Mouse (Mus musculus): ENCODE results near the gene Neurl4.
"Not testable (repeated sequence)": the region's sequence is repeated elsewhere in the genome, so short reads cannot be mapped to it uniquely, and the experiment has no call there.

Neurl4 gene

DNA sequence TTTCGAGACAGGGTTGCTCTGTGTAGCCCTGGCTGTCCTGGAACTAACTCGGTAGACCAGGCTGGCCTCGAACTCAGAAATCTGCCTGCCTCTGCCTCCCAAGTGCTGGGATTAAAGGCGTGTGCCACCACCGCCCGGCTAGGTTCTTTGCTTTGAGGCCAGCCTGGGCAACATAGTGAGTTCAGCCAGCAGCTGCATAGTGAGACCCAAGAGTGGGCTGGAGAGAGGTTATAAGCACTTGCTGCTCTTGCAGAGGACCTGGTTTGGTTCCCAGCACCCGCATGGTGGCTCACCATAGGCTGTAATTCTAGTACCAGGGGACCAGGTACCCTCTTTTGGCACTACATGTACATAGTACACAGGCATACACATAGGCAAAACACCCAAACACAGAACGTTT, 29.3 kb downstream of the Neurl4 start:
- not testable (repeated sequence) for DNase-seq (ENCODE audit: inconsistent age in 2 of 2, low spot score in 1 of 2)

DNA sequence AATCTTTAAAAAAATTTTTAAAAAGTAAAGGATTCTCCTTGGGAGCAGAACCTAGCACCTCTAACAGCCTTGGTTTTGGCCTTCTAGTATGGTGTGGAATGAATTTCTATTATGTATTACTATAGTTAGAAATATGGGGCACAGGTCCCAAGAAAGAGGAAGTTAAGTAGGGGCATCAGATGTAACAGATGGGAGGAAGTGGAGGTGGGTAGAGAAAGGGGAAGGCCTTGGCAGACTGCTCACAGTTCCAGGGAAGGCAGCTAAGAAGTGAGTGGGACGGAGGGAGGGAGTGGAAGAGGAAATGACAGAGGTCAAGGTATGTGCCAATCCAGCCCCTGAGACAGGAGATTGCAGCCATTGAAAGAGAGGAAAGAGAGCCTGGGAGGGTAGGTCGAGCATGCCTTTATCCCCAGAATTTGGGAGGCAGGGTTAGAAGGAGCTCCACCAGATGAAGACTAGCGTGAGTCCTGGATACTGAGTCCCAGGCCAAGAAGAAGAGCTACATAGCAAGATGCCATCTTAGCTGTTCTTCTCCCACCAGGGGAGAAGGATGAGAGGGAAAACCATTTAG, 30.2 kb downstream of the Neurl4 start:
- peak in 1 of 2 experiments; percentile 22 for DNase-seq (ENCODE audit: inconsistent age in 2 of 2, low spot score in 1 of 2)

DNA sequence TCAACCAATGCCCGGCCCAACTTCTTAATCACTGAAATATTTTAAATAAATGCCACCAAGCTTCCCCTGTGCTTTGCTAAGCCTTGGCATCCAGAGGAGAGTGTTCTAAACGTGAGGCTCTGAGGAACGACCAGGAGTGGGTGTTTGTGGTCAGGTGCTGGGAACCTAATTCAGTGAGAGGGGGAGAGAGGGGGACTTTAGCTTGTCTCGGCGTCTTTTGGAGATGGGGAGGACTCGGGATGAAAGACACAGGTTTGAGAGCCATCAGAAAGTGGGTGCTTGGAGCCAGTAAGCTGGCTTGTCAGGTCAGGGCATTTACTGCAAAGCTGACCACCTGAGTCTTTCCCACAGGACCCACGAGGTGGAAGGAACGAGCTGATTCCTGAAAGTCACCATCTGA, 30.9 kb downstream of the Neurl4 start:
- DNase-seq (ENCODE audit: inconsistent age in 2 of 2, low spot score in 1 of 2) = no peak

DNA sequence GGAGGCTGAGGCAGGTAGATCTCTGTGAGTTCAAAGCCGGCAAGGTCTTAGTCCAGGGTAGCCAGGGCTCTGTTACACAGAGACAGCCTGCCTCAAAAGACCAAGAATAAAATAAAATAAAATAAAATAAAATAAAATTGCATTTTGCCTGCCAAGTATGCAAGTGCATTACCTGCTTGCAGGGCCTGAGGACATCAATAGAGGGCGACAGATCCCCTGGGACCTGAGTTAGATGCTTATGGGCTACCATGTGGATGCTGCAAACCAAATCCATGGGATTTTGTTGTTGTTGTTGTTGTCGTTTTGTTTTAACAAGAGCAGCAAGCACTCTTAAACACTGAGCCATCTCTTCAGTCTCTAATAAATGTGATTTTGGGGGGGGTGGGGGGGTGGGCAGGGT, 31.4 kb downstream of the Neurl4 start:
- no peak for DNase-seq (ENCODE audit: inconsistent age in 2 of 2, low spot score in 1 of 2)

DNA sequence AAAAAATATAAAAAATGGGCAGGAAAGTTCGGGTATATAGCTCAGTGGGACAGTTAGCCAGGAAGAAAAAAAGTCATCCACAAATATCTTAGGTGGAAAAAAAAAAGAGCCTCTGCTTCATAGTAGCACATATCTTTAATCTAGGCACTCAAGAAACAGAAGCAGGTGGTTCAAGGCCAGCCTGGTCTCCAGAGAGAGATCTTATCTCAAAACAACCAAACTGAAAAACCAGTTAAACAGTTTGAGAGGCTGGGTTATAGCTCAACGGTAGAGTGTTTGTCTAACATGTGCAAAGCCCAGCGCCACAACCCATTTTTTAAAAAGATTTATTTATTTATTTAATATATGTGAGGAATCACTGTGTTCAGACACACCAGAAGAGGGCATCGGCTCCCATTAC, 32.2 kb downstream of the Neurl4 start:
- DNase-seq (ENCODE audit: inconsistent age in 2 of 2, low spot score in 1 of 2) = no peak

DNA sequence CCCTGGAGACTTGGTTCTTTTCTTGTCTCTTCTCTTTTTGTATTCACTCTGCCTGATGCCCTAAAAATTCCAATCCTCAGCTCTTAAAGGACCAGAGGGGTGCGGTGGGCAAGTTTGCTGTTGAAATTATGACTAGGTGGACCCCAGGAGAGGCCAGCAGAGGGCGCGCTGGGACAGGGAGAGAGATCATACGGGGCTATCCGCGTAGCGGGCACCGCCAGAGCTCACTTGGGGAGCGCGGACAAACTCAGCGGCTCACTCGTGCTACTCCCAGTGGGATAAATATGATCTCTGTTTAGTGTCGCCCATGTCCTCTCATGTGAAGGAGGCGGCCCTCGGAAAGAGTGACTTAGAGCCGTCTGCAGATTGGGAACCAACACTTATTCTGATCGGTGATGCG, 33.3 kb downstream of the Neurl4 start:
- peak; percentile 89 to 97 for DNase-seq (ENCODE audit: inconsistent age in 2 of 2, low spot score in 1 of 2)

DNA sequence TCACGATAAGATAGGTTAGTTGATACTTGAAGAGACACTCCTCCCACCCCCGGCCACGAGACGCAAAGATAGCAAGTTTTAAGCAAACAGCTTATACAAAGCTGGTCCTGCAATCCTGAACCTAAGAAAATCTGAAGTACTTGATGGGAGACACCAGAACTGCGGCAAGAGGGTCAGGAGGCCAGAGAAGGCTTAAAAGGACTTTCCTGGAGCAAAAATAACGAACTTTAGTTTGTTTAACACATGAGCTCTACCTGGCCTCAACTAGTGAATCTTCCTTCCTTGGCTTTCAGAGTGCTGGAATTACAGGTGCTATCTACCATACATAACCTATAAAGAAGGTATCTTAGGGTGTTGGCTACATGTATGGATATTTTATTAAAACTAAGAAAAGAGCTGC, 33.8 kb downstream of the Neurl4 start:
- no peak for DNase-seq (ENCODE audit: inconsistent age in 2 of 2, low spot score in 1 of 2)

DNA sequence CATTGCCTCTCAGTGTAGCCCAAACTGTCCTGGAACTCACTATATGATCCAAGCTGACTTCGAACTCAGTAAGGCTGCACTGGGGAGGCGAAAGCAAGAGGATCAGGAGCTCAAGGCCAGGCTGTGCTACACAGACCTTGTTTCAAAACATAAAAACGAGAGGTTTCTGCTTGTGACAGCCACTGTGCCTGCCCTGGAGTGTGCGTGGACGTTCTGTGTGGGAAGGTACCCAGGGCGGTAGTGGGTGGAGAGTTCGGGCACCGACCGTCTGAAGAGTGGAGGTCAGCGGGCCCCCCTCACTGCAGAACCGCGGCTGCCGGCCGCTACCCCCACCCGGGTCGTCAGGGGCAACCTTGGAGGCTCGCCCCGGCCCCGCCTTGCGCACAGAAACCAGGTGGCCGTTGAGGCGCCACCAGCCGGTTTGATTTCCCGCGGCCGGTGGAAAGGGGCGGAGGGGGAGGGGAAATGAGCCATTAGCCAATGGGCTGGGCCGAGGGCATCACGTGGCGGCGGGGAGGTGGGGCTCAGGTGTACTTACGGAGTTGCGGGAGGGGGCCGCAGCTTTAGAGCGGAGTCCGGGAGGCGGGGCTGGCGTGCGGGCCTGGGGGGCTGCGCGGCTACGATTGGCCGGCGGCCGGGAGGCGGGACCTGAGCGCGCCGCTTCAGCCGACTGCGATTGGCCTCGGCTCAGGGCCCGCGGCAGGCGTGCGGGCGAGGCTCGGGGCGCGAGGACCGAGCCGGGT, 34.4 kb downstream of the Neurl4 start, which contains the start of gene Ybx2:
Gene Ybx2 (plus strand): TSS at position 660 of the 743 bp plus-strand sequence.
- DNase-seq (ENCODE audit: inconsistent age in 2 of 2, low spot score in 1 of 2) = peak; percentile 88 to 95

DNA sequence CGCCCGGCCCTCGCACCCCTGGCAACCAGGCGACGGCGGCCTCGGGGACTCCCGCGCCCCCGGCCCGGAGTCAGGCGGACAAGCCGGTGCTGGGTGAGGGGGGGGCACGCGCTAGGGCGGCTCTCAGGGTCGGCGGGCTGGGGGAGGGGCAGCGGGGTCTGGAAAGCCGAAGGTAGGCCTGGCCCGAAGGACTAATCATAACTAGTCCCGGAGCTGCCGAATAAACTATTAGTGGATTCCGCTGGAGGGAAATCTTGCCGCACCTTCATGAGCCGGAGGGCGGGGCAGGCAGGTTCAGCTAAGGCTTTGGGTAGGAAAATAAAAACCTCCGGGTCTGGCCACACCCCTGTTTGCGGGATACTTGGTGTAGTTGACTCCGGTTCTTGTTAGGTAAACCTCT, 35.3 kb downstream of the Neurl4 start:
- DNase-seq (ENCODE audit: inconsistent age in 2 of 2, low spot score in 1 of 2) = peak in 1 of 2 experiments; percentile 56

DNA sequence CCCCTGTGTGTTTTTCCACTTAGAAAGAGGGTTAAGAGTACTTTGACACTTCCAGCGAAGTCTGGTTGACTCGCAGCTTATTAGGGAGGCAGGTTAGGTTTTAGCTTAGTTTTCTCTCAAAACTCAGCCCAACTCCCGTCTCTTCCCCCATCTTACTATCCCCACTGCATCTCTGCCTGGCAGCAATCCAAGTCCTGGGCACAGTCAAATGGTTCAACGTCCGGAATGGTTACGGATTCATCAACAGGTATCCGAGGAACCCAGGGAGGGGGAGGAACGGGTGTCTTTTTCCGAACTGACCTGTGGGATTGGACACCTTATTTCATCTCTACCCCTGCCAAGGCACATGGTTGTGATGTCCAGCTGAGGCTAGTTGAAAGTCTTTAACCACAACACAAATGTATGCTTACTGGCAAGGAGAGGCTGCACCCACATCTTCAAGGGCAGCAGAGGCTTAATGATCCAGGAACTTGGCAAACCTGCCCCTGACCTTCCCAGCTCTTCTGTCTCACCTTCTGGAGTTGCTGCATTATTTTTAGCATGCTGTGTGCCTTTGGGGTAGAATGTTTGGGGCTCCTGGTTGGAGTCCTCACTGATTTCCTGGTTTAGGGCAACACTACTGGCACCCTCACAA, 36.0 kb downstream of the Neurl4 start:
- peak in 1 of 2 experiments; percentile 65 for DNase-seq (ENCODE audit: inconsistent age in 2 of 2, low spot score in 1 of 2)

DNA sequence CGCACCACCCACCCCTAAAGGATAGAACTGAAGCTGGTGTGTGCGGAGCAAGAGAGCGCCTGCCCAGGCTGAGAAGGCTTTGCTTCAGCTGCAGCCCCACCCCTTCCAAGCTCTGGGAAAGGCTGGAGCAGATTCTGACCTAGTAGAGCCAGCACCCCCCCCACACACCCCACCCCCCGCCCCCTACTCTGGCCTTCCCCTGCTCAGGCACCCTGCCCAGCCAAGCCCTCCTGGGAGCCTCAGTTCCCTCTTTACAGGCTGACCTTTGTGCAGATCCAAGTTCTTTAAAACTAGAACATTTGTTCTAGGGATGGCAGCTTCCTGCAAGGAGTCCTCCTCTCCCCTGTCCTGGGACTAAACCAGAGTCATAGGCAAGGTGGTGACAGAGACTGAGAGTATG, 36.5 kb downstream of the Neurl4 start:
- DNase-seq (ENCODE audit: inconsistent age in 2 of 2, low spot score in 1 of 2) = peak in 1 of 2 experiments; percentile 65

DNA sequence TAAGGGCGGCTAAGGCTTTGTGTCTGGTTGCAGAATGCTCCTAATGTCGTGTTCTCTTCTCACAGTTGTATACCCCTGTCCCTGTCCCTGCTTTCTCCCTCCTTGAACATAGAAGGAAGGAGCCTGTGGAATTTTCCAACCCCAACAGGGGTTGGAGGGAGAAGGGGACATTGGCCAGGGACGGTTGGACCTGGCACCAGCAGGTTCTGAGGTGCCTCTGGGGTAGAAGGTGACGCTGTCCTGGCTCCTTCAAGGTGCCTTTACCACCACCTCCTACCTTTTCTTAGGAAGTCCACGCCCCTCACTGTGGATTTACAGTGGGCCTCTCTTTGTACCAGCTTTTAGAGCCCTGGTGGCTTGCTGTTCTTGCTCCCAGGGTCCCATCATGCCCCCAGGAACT, 37.0 kb downstream of the Neurl4 start:
- DNase-seq (ENCODE audit: inconsistent age in 2 of 2, low spot score in 1 of 2) = no peak

DNA sequence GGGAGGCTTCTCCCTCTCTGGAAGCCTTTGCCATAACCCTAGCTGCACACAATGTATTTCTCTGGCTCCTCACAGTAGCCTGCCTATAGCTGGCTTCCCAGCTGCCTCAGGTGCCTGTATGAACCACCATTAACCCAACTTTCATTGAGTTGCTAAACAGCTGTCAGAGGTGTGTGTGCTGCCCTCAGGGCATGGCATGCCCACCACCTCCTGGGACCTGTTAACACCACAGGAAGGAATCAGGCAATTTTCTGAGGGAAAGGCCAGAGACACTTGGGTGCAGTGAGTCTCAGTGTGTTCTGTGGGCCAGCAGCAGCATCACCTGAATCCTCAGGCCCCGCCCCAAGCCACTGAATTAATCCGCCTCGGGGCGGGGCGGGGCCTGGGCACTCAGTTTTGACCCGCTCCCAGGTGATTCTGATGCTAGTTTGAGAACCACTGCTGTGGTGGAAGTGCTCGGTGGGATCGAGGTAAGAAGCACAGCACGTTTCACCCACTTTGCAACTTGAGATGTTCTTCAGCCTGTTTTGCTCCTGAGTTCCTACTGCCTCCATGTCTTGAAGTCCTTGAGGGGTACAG, 37.6 kb downstream of the Neurl4 start:
- DNase-seq (ENCODE audit: inconsistent age in 2 of 2, low spot score in 1 of 2) = peak in 1 of 2 experiments; percentile 28

DNA sequence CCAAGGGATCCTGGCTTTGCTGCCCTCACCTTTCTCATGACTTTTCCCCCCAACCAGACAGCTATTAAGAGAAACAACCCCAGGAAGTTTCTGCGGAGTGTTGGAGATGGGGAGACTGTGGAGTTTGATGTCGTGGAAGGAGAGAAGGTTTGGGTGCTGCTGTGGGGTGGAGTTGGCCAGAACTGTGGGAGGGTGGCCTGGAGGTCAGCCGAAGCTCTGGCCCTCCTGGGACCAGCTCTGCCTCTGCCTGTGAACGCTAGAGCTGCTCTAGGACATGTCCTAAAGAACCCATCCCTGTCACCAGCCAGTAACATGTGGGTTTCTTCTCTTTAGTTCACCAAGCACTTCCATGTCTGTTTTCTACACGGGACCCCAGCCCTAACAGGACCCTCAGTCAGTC, 38.3 kb downstream of the Neurl4 start:
- peak in 1 of 2 experiments; percentile 33 for DNase-seq (ENCODE audit: inconsistent age in 2 of 2, low spot score in 1 of 2)

DNA sequence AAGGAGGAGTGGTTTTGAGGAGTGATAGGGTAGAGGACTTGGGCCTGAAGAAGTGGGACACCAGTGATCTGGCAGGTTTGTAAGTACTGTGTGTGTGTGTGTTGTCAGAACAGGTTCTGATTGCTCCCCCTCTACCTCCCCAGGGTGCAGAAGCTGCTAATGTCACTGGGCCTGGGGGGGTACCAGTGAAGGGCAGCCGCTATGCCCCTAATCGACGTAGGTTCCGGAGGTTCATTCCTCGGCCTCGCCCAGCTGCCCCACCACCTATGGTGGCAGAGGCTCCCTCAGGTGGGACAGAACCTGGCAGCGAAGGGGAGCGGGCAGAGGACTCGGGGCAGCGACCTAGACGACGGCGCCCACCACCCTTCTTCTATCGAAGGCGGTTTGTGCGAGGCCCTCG, 38.9 kb downstream of the Neurl4 start:
- DNase-seq (ENCODE audit: inconsistent age in 2 of 2, low spot score in 1 of 2) = no peak

DNA sequence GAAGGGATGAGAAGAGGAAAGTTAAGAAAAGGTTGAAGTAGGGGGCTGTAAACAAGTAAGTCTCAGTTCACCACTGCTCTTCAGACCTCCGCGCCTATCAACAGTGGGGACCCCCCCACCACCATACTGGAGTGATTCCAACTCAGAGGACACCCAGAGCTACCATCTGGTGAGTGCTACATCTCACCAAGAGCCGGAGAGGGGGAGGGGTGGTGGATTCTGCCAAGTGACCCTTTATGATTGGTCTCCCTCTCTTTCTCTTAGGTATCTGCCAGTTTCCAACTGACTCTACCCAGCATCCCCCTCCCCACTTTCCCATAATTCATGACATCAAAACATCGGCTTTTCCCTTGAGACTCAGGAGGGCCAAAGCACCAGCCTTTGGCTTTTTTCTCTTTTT, 40.1 kb downstream of the Neurl4 start:
- DNase-seq (ENCODE audit: inconsistent age in 2 of 2, low spot score in 1 of 2) = peak in 1 of 2 experiments; percentile 26

DNA sequence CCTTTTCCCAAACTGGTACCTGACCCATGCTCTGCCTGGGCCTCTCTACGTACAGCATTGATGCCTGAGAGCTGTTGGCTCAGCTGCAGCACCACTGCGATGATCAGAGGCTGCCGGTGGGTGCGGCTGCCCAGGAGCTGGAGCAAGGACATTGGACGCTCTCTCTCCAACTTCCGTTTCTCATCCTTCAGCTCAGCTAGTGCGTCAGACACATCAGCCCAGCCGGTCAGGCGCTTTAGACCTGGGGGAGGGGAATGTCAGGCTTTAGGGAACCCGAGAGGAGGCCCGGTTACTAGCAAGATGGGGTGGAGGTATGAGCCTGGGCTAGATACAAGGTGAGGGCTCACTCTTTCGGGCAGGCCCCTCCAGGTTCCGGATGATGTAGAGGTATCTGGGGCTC, 44.3 kb downstream of the Neurl4 start:
- DNase-seq (ENCODE audit: inconsistent age in 2 of 2, low spot score in 1 of 2) = peak; percentile 80 to 87

DNA sequence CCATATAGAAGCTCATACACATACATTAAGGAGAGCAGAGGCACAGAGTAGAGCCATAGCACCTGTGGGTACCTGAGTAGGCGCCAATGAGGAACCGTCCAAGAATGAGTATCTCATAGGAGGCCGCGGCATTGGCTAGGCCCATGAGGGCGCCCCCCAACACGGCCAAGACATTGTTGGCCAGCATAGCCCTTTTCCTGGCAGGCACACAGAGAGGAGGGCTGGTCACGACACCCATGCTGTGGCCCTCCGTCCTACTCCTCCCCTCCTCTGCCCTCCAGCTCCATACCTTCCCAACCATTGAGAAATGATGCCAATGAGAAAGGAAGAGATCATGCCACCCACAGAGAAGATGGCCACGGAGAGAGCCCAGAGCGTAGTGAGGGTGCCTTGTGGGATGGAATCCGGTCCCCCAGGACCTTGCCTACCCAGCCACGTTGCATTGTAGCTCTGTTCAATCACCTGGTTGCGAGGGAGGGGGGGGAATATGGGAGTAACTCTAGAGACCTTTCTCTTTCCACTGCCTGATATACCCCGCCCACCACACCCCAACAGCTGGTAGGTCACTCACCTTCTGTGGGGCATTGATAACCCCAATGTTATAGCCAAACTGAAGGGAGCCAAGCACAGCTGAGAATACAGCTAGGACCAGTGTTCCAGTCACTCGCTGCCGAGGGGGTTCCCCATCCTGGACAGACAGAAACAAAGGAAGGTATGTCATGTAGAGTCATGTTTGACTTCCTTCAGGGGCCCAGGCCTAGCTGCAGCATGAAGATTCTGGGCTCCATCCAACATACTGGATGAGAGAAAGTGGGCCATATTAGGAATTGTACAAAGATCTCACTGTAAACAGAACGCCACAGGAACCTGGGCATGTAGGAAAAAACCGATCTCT, 45.4 kb downstream of the Neurl4 start:
- peak in 1 of 2 experiments; percentile 40 for DNase-seq (ENCODE audit: inconsistent age in 2 of 2, low spot score in 1 of 2)

DNA sequence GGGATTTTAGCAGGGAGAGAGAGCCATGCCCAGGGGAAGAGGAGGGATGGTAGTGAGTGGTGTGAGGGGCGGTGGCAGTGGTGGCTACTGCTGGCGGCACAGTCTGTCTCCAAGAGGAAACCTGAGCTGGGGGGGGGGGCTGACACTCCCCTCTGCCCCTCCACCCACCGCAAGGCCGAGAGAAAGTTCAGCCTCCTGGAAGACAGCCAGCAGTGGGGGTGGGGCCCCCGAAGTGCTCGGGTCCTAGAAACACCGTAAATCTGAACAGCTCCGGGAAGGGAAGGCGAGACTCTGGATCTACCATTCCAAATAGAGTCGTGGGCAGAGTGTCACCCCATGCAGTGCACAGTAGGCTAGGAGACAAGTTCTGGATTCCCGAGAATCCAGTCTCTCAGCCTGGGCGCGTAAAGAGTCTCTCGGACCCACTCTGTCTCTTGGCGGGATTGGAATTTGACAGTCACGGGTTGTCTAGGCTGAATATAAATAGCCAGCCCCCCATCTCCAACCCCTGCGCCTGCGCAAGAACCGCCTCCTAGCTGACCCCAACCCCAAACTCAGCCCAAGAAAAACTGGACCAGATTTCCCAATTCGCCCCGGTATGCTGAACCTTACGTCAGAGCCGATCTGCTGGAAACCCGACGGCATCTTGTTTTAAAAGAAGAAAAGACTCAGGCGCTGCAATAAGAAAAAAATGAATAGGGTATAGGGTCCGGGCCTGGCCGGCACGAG, 46.6 kb downstream of the Neurl4 start:
- peak; percentile 70 to 77 for DNase-seq (ENCODE audit: inconsistent age in 2 of 2, low spot score in 1 of 2)

DNA sequence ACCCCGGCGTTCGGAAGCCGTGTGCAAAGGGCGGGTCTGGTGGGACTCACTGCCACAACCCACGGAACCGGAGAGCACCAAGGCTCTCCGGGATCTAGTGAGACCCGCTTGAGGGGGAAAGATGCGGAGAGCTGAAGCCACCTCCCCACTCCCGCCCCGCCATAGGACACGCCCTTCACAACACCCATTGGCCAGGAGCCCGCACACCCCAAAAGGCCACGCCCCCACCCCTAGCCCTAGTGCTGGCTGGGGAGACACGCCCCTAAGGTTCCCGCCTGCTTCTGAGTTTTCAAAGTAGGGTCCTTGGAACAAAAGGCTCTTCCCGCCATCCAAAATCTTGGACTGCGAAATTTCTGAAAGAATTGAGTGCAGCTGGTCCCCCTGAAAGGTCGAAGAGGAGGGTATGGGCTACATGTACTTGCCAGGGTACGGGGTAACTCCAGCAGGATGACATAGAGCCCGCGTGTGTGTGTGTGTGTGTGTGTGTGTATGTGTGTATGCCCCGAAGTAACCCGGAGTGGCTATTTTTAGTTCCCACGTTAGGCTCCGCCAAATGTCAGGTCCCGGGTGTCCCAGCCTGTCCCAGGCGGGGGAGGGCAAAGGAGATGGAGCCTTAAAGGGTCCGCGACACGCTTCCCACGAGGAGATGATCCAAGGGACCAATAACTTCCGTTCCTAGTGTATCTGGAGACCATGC, 47.3 kb downstream of the Neurl4 start, which contains the start of gene Slc2a4:
Gene Slc2a4 (minus strand): TSS at position 123 of the 697 bp plus-strand sequence.
- peak; percentile 94 to 97 for DNase-seq (ENCODE audit: inconsistent age in 2 of 2, low spot score in 1 of 2)

Data from adrenal gland, adult (tissue).